Mouse (Mus musculus): ENCODE results near the gene Ccdc120.

- no peak for TF ChIP-seq POLR2A (IDR thresholded peaks at IDR 0.05; ENCODE audit: low read depth, low read length)
- no peak for TF ChIP-seq CTCF (IDR thresholded peaks at IDR 0.05; ENCODE audit: extremely low read depth, insufficient read length, insufficient replicate concordance, low read depth, low read length)
Measured at GRCm38 (mm10) chrX:7722691-7723090, 28.0 kb downstream of the Ccdc120 start.

Data from small intestine, adult 2 months (tissue).